Mouse (Mus musculus) 416B (cell line): ENCODE results near the gene D1Pas1.

Experiments used
- DNase-seq: peaks from one replicate; pipeline ENCODE4 v3.0.0; 2011; ENCODE audit warnings: low read depth

The D1Pas1 gene

GRCm38 (mm10) chr1:186967201-186967812 lies at the start of gene D1Pas1:
TSS of gene D1Pas1 (plus strand) at chr1:186967416.
- DNase-seq, result no peak

- no peak for DNase-seq
These were observed 44.5 kb upstream of the D1Pas1 start for GRCm38 (mm10) chr1:186922489-186923370.

GRCm38 (mm10) chr1:186924027-186924426 lies 43.2 kb upstream of the D1Pas1 start:
- no peak for DNase-seq

- no peak for DNase-seq
These were observed 41.8 kb upstream of the D1Pas1 start for GRCm38 (mm10) chr1:186925411-186925810.

- no peak for DNase-seq
These were observed 40.8 kb upstream of the D1Pas1 start for GRCm38 (mm10) chr1:186926316-186926949.

- no peak for DNase-seq
These were observed 40.3 kb upstream of the D1Pas1 start for GRCm38 (mm10) chr1:186926950-186927316.

GRCm38 (mm10) chr1:186927494-186927893 lies 39.7 kb upstream of the D1Pas1 start:
- no peak for DNase-seq

GRCm38 (mm10) chr1:186930160-186930887 lies 36.9 kb upstream of the D1Pas1 start:
- no peak for DNase-seq

GRCm38 (mm10) chr1:186930888-186931233 lies 36.4 kb upstream of the D1Pas1 start:
- DNase-seq, result no peak

GRCm38 (mm10) chr1:186934205-186934604 lies 33.0 kb upstream of the D1Pas1 start:
- no peak for DNase-seq

GRCm38 (mm10) chr1:186952381-186952780 lies 14.8 kb upstream of the D1Pas1 start:
- DNase-seq, result no peak

- DNase-seq, result no peak
These were observed 12.6 kb upstream of the D1Pas1 start for GRCm38 (mm10) chr1:186954591-186954990.

GRCm38 (mm10) chr1:186959380-186959779 lies 7.8 kb upstream of the D1Pas1 start:
- DNase-seq, result no peak

GRCm38 (mm10) chr1:186964143-186964875 lies 2.9 kb upstream of the D1Pas1 start:
- no peak for DNase-seq

- no peak for DNase-seq
These were observed 710 bp downstream of the D1Pas1 start for GRCm38 (mm10) chr1:186967926-186968325.

GRCm38 (mm10) chr1:186976937-186977540 lies 9.8 kb downstream of the D1Pas1 start:
- DNase-seq, result no peak

GRCm38 (mm10) chr1:186977801-186978200 lies 10.6 kb downstream of the D1Pas1 start:
- no peak for DNase-seq

GRCm38 (mm10) chr1:186979465-186979864 lies 12.2 kb downstream of the D1Pas1 start:
- DNase-seq, result no peak

GRCm38 (mm10) chr1:186980503-186980902 lies 13.3 kb downstream of the D1Pas1 start:
- no peak for DNase-seq

- DNase-seq, result no peak
These were observed 17.9 kb downstream of the D1Pas1 start for GRCm38 (mm10) chr1:186985131-186985530.

- no peak for DNase-seq
These were observed 18.9 kb downstream of the D1Pas1 start for GRCm38 (mm10) chr1:186986086-186986485.
